Mouse (Mus musculus) megakaryocyte, embryonic 14.5 days (primary cell): ENCODE measurements around the gene Herc2.

Source experiments
- FLI1 ChIP-seq: IDR thresholded peaks from 2 replicates; pipeline ENCODE4 v1.6.1; 2012; ENCODE audit warnings: low read length, inconsistent platforms, mixed read lengths
- GATA1 ChIP-seq: IDR thresholded peaks from 3 replicates; pipeline ENCODE4 v1.6.1; 2012; ENCODE audit warnings: mixed read lengths, low read length, inconsistent platforms, borderline replicate concordance

- TF ChIP-seq GATA1 (no peak), FLI1 (no peak)
Measured at GRCm38 (mm10) chr7:56013261-56014001, 36.6 kb upstream of the Herc2 start.
